Mouse (Mus musculus) bone marrow, adult 2 months (tissue): ENCODE results near the gene Prok2. TPM values are rescaled to one million over a fixed set of nuclear protein-coding genes. Genes with fewer than 3 reads are reported as not detected.

Experiments
- H3K27ac ChIP-seq: fragments of 200-500 bp; 2 replicates; pipeline ENCODE4 v1.5.1; 2012; ENCODE audit warnings: low read depth, mild to moderate bottlenecking, control low read depth, inconsistent platforms, low read length; ENCODE audit not compliant: control insufficient read depth, poor library complexity, insufficient read depth
- H3K4me1 ChIP-seq: fragments of 200-500 bp; 2 replicates; pipeline ENCODE4 v1.6.1; 2011; ENCODE audit warnings: low read length; ENCODE audit not compliant: control insufficient read depth, insufficient read depth
- H3K4me3 ChIP-seq: fragments of 200-500 bp; replicated peaks from 2 replicates; pipeline ENCODE3; 2011; ENCODE audit warnings: mild to moderate bottlenecking, low read depth, low read length, control low read depth; ENCODE audit not compliant: control insufficient read depth
- CTCF ChIP-seq: fragments of 200-500 bp; IDR thresholded peaks from 2 replicates; pipeline ENCODE4 v1.5.1; 2011; ENCODE audit warnings: low read length, control low read depth; ENCODE audit not compliant: control insufficient read depth, insufficient read depth
- POLR2A ChIP-seq: fragments of 200-500 bp; IDR thresholded peaks from 2 replicates; pipeline ENCODE4 v1.6.1; 2011; ENCODE audit warnings: low read depth, mild to moderate bottlenecking, control low read depth, low read length, borderline replicate concordance; ENCODE audit not compliant: control insufficient read depth
- WGBS: fragments of 180-500 bp; shearing (Covaris S2); methylation state at CpG from one replicate; pipeline ENCODE4 v1.1.7; 2018; 5-methylcytosine and 5-hydroxymethylcytosine counted together
- polyA plus RNA-seq: library from polyadenylated mRNA; stranded (reverse); fragments of >200 nt; gene quantifications from 2 replicates; pipeline ENCODE4 v1.2.4, GENCODE M21; 2011; ENCODE audit warnings: low replicate concordance; ENCODE audit not compliant: missing spikeins, insufficient read depth, insufficient read length

Prok2 gene
- polyA plus RNA-seq, result 2.2 TPM in 1 of 2 replicates, not detected in the other

- TF ChIP-seq CTCF, result no peak
- no peak for TF ChIP-seq POLR2A
- under 1% methylated on average over 61 of the region's 61 CpGs for WGBS
- H3K4me1 ChIP-seq, result peaks cover 6% of the 10 kb centered on the region; the same call in 1 of the 2 replicates
- H3K27ac ChIP-seq, result peak within 1 kb of the TSS; percentile 19; the same call in 1 of the 2 replicates
- peak within 1 kb of the TSS; percentile 52 for H3K4me3 ChIP-seq
Measured at GRCm38 (mm10) chr6:99725971-99726561, at the start of gene Prok2. Gene Prok2 (minus strand): TSS chr6:99726392.

- WGBS, result 54% methylated on average over 10 of the region's 10 CpGs
- Histone ChIP-seq H3K4me3 (peak overlapping the region; percentile 48), H3K4me1 (peaks cover 3% of the 10 kb centered on the region), H3K27ac (peak overlapping the region; percentile 4)
- no peak for TF ChIP-seq CTCF
Measured at GRCm38 (mm10) chr6:99774680-99775079, 48.5 kb upstream of the Prok2 start.

GRCm38 (mm10) chr6:99768495-99768894 is 42.3 kb upstream of the Prok2 start:
- Histone ChIP-seq H3K4me1 (peaks cover 3% of the 10 kb centered on the region; the same call in 1 of the 2 replicates), H3K4me3 (no peak overlapping the region), H3K27ac (no peak overlapping the region)
- TF ChIP-seq CTCF (no peak), POLR2A (no peak)
- WGBS, result 27% methylated on average over 5 of the region's 5 CpGs

GRCm38 (mm10) chr6:99764916-99765315 is 38.7 kb upstream of the Prok2 start:
- peaks cover 3% of the 10 kb centered on the region; the same call in 1 of the 2 replicates for H3K4me1 ChIP-seq
- TF ChIP-seq CTCF (no peak), POLR2A (no peak)
- WGBS, result 68% methylated on average over 3 of the region's 3 CpGs
- H3K4me3 ChIP-seq, result no peak overlapping the region
- H3K27ac ChIP-seq, result no peak overlapping the region

GRCm38 (mm10) chr6:99762069-99762985 is 36.1 kb upstream of the Prok2 start:
- TF ChIP-seq POLR2A (no peak), CTCF (no peak)
- WGBS, result 77% methylated on average over 14 of the region's 14 CpGs
- Histone ChIP-seq H3K27ac (no peak overlapping the region), H3K4me3 (no peak overlapping the region), H3K4me1 (peaks cover 3% of the 10 kb centered on the region; the same call in 1 of the 2 replicates)

GRCm38 (mm10) chr6:99756105-99756504 is 29.9 kb upstream of the Prok2 start:
- Histone ChIP-seq H3K27ac (peak overlapping the region; percentile 32; the same call in 1 of the 2 replicates), H3K4me3 (no peak overlapping the region), H3K4me1 (no peaks in the 10 kb centered on the region; the same call in 1 of the 2 replicates)
- TF ChIP-seq CTCF (no peak), POLR2A (no peak)
- 65% methylated on average over 9 of the region's 9 CpGs for WGBS

- TF ChIP-seq POLR2A, result no peak
- no peak for TF ChIP-seq CTCF
- H3K4me1 ChIP-seq, result no peaks in the 10 kb centered on the region; the same call in 1 of the 2 replicates
- no peak overlapping the region for H3K27ac ChIP-seq
- 78% methylated on average over 6 of the region's 6 CpGs for WGBS
- H3K4me3 ChIP-seq, result no peak overlapping the region
Measured at GRCm38 (mm10) chr6:99751308-99751707, 25.1 kb upstream of the Prok2 start.

GRCm38 (mm10) chr6:99746275-99746674 is 20.1 kb upstream of the Prok2 start:
- 53% methylated on average over 5 of the region's 5 CpGs for WGBS

More at GRCm38 (mm10) chr6:99746275-99746674, 20.1 kb upstream of the Prok2 start:
- TF ChIP-seq CTCF, result no peak
- no peak for TF ChIP-seq POLR2A
- Histone ChIP-seq H3K4me3 (no peak overlapping the region), H3K27ac (no peak overlapping the region; the same call in 1 of the 2 replicates), H3K4me1 (peaks cover 3% of the 10 kb centered on the region; the same call in 1 of the 2 replicates)
